Mouse (Mus musculus) forebrain, embryonic 14.5 days (tissue): Measurements from ENCODE around the gene Zcchc3. TPM values are rescaled to one million over a fixed set of nuclear protein-coding genes. Genes with fewer than 3 reads are reported as not detected.

Source experiments
- ATAC-seq: fragments of 200-750 bp; cut with Nextera tagmentation; 2 replicates; pipeline ENCODE4 v1.8.0; 2017; ENCODE audit warnings: mild to moderate bottlenecking, moderate library complexity
- DNase-seq: peaks from one replicate; pipeline ENCODE4 v3.0.0-alpha.2; 2015; ENCODE audit warnings: low spot score
- H3K27ac ChIP-seq: fragments of 300-500 bp; sonication (generic); 2 replicates; pipeline ENCODE4 v1.5.1; 2014; ENCODE audit warnings: low read depth, mild to moderate bottlenecking, control low read depth, low read length, moderate library complexity
- H3K27me3 ChIP-seq: fragments of 300-500 bp; sonication (generic); replicated peaks from 2 replicates; pipeline ENCODE4 v1.6.1; 2014; ENCODE audit warnings: low read length, control low read depth, mixed read lengths; ENCODE audit not compliant: control insufficient read depth, insufficient read depth
- H3K36me3 ChIP-seq: fragments of 300-500 bp; sonication (generic); 2 replicates; pipeline ENCODE4 v1.6.1; 2014; ENCODE audit warnings: low read length, control low read depth; ENCODE audit not compliant: control insufficient read depth, insufficient read depth
- H3K4me1 ChIP-seq: fragments of 300-500 bp; sonication (generic); 2 replicates; pipeline ENCODE4 v1.6.1; 2014; ENCODE audit warnings: antibody characterized with exemption, low read length, control low read depth; ENCODE audit not compliant: control insufficient read depth, insufficient read depth
- H3K4me2 ChIP-seq: fragments of 300-500 bp; sonication (generic); 2 replicates; pipeline ENCODE4 v1.6.1; 2014; ENCODE audit warnings: mild to moderate bottlenecking, control low read depth, low read length
- H3K4me3 ChIP-seq: fragments of 300-500 bp; sonication (generic); 2 replicates; pipeline ENCODE4 v1.5.1; 2014; ENCODE audit warnings: low read depth, low read length, control low read depth
- H3K9ac ChIP-seq: fragments of 300-500 bp; sonication (generic); 2 replicates; pipeline ENCODE4 v1.6.1; 2014; ENCODE audit warnings: mild to moderate bottlenecking, low read length, control low read depth, moderate library complexity
- H3K9me3 ChIP-seq: fragments of 300-500 bp; sonication (generic); replicated peaks from 2 replicates; pipeline ENCODE4 v1.6.1; 2016; ENCODE audit warnings: low read length, control low read depth, mixed read lengths; ENCODE audit not compliant: control insufficient read depth
- WGBS: fragments of 180-500 bp; shearing (Covaris S2); extraction: QIAGEN DNeasy Blood & Tissue Kit; methylation state at CpG from one replicate; pipeline ENCODE4 v1.1.7; 2014; 5-methylcytosine and 5-hydroxymethylcytosine counted together
- polyA plus RNA-seq: library from polyadenylated mRNA; unstranded; fragments of >200 nt; fragmentation: Nextera tagmentation; extraction: Ambion mirVana; gene quantifications from 2 replicates; pipeline ENCODE4 v1.2.1, GENCODE M21; 2014

The Zcchc3 gene
- polyA plus RNA-seq, 1 experiment from 2014 or later, result 17.3 TPM

- Histone ChIP-seq H3K4me1 (peaks cover 20% of the 10 kb centered on the region), H3K4me2 (peak overlapping the region; percentile 86), H3K36me3 (no peaks in the 10 kb centered on the region), H3K4me3 (peak overlapping the region; percentile 94), H3K27ac (peak overlapping the region; percentile 94; the same call in 1 of the 2 replicates), H3K27me3 (no peaks in the 10 kb centered on the region), H3K9ac (peak overlapping the region; percentile 99), H3K9me3 (no peaks in the 10 kb centered on the region)
- ATAC-seq (no peak), DNase-seq (peak; percentile 36)
- under 1% methylated on average over 21 of the region's 21 CpGs for WGBS
These were observed 1.6 kb downstream of the Zcchc3 start for GRCm38 (mm10) chr2:152413158-152413764.

- WGBS, result under 1% methylated on average over 15 of the region's 15 CpGs
- H3K36me3 ChIP-seq, result no peaks in the 10 kb centered on the region
- no peaks in the 10 kb centered on the region for H3K27me3 ChIP-seq
- H3K4me1 ChIP-seq, result peaks cover 20% of the 10 kb centered on the region
- peak overlapping the region; percentile 94 for H3K4me3 ChIP-seq
- H3K9me3 ChIP-seq, result no peaks in the 10 kb centered on the region
- peak overlapping the region; percentile 86 for H3K4me2 ChIP-seq
- DNase-seq (peak; percentile 74), ATAC-seq (no peak)
- peak overlapping the region; percentile 73 for H3K27ac ChIP-seq
- H3K9ac ChIP-seq, result peak overlapping the region; percentile 99
These were observed 2.2 kb downstream of the Zcchc3 start for GRCm38 (mm10) chr2:152412526-152413157.

- 5% methylated on average over 7 of the region's 7 CpGs for WGBS
- no peaks in the 10 kb centered on the region for H3K9me3 ChIP-seq
- H3K4me3 ChIP-seq, result peak overlapping the region; percentile 94
- no peaks in the 10 kb centered on the region for H3K27me3 ChIP-seq
- peak overlapping the region; percentile 93 for H3K27ac ChIP-seq
- ATAC-seq (no peak), DNase-seq (no peak)
- H3K4me2 ChIP-seq, result peak overlapping the region; percentile 86
- H3K9ac ChIP-seq, result peak overlapping the region; percentile 44
- H3K36me3 ChIP-seq, result no peaks in the 10 kb centered on the region
- peaks cover 20% of the 10 kb centered on the region for H3K4me1 ChIP-seq
These were observed 3.4 kb downstream of the Zcchc3 start for GRCm38 (mm10) chr2:152411471-152411870.

- H3K4me1 ChIP-seq, result peaks cover 20% of the 10 kb centered on the region
- H3K4me2 ChIP-seq, result peak overlapping the region; percentile 86
- H3K27ac ChIP-seq, result peak overlapping the region; percentile 93
- H3K36me3 ChIP-seq, result no peaks in the 10 kb centered on the region
- H3K9ac ChIP-seq, result peak overlapping the region; percentile 44
- 0% methylated on average over 15 of the region's 15 CpGs for WGBS
- H3K9me3 ChIP-seq, result no peaks in the 10 kb centered on the region
- ATAC-seq (peak; percentile 67), DNase-seq (peak; percentile 94)
- H3K27me3 ChIP-seq, result no peaks in the 10 kb centered on the region
- peak overlapping the region; percentile 94 for H3K4me3 ChIP-seq
These were observed 3.9 kb downstream of the Zcchc3 start for GRCm38 (mm10) chr2:152410971-152411371.

GRCm38 (mm10) chr2:152409781-152410180 lies 5.0 kb downstream of the Zcchc3 start:
- ATAC-seq (no peak), DNase-seq (no peak)
- no peaks in the 10 kb centered on the region for H3K9me3 ChIP-seq
- peaks cover 20% of the 10 kb centered on the region for H3K4me1 ChIP-seq
- H3K4me2 ChIP-seq, result no peak overlapping the region
- H3K27me3 ChIP-seq, result no peaks in the 10 kb centered on the region
- no peaks in the 10 kb centered on the region for H3K36me3 ChIP-seq
- H3K27ac ChIP-seq, result peak overlapping the region; percentile 93; the same call in 1 of the 2 replicates
- 84% methylated on average over 6 of the region's 6 CpGs for WGBS
- no peak overlapping the region for H3K4me3 ChIP-seq
- no peak overlapping the region for H3K9ac ChIP-seq

GRCm38 (mm10) chr2:152406126-152406525 lies 8.7 kb downstream of the Zcchc3 start:
- Histone ChIP-seq H3K27me3 (no peaks in the 10 kb centered on the region), H3K4me3 (peak overlapping the region; percentile 26), H3K4me1 (peaks cover 12% of the 10 kb centered on the region), H3K9me3 (no peaks in the 10 kb centered on the region), H3K4me2 (peak overlapping the region; percentile 58), H3K27ac (peak overlapping the region; percentile 75), H3K9ac (peak overlapping the region; percentile 46), H3K36me3 (no peaks in the 10 kb centered on the region)
- peak; percentile 98 for DNase-seq
- peak; percentile 98 for ATAC-seq
- under 1% methylated on average over 19 of the region's 19 CpGs for WGBS

- H3K4me3 ChIP-seq, result peak overlapping the region; percentile 94
- no peaks in the 10 kb centered on the region for H3K9me3 ChIP-seq
- H3K9ac ChIP-seq, result peak overlapping the region; percentile 97
- no peaks in the 10 kb centered on the region for H3K27me3 ChIP-seq
- ATAC-seq (peak; percentile 3), DNase-seq (peak; percentile 82)
- H3K36me3 ChIP-seq, result no peaks in the 10 kb centered on the region
- 1% methylated on average over 13 of the region's 13 CpGs for WGBS
- H3K4me2 ChIP-seq, result peak overlapping the region; percentile 56
- H3K4me1 ChIP-seq, result peaks cover 13% of the 10 kb centered on the region
- H3K27ac ChIP-seq, result peak overlapping the region; percentile 100
These were observed 15.7 kb downstream of the Zcchc3 start for GRCm38 (mm10) chr2:152399122-152399542.

- WGBS, result under 1% methylated on average over 37 of the region's 38 CpGs
- Histone ChIP-seq H3K4me1 (peaks cover 18% of the 10 kb centered on the region), H3K9me3 (no peaks in the 10 kb centered on the region), H3K4me3 (peak overlapping the region; percentile 94), H3K36me3 (no peaks in the 10 kb centered on the region), H3K9ac (peak overlapping the region; percentile 97), H3K27ac (peak overlapping the region; percentile 100), H3K27me3 (no peaks in the 10 kb centered on the region), H3K4me2 (peak overlapping the region; percentile 56)
- ATAC-seq (peak; percentile 67), DNase-seq (peak; percentile 96)
These were observed 16.1 kb downstream of the Zcchc3 start for GRCm38 (mm10) chr2:152398691-152399090.
